Mouse (Mus musculus) thymus, adult 2 months (tissue): ENCODE measurements around the gene Gm5591. TPM values are rescaled to one million over a fixed set of nuclear protein-coding genes. Genes with fewer than 3 reads are reported as not detected.
"Not testable (repeated sequence)": the region's sequence is repeated elsewhere in the genome, so short reads cannot be mapped to it uniquely, and the experiment has no call there.

ENCODE experiments used
- DNase-seq: peaks from one replicate; pipeline ENCODE4 v3.0.0; 2021
- H3K27ac ChIP-seq: fragments of 200-500 bp; 2 replicates; pipeline ENCODE4 v1.5.1; 2012; ENCODE audit warnings: low read length, control low read depth; ENCODE audit not compliant: control insufficient read depth, insufficient read depth
- H3K27me3 ChIP-seq: fragments of 200-500 bp; 2 replicates; pipeline ENCODE4 v1.6.1; 2012; ENCODE audit warnings: mild to moderate bottlenecking, low read length, moderate library complexity, mixed read lengths; ENCODE audit not compliant: control insufficient read depth, insufficient read depth
- H3K36me3 ChIP-seq: fragments of 200-500 bp; 2 replicates; pipeline ENCODE4 v1.6.1; 2012; ENCODE audit warnings: mild to moderate bottlenecking, low read length, moderate library complexity; ENCODE audit not compliant: control insufficient read depth, insufficient read depth
- H3K4me1 ChIP-seq: fragments of 200-500 bp; replicated peaks from 2 replicates; pipeline ENCODE4 v1.6.1; 2012; ENCODE audit warnings: low read length; ENCODE audit not compliant: control insufficient read depth, insufficient read depth
- H3K4me3 ChIP-seq: fragments of 200-500 bp; 2 replicates; pipeline ENCODE4 v1.5.1; 2012; ENCODE audit warnings: mild to moderate bottlenecking, low read length, control low read depth, moderate library complexity; ENCODE audit not compliant: control insufficient read depth, insufficient read depth
- WGBS: fragments of 180-500 bp; shearing (Covaris S2); methylation state at CpG from one replicate; pipeline ENCODE4 v1.1.7; 2018; 5-methylcytosine and 5-hydroxymethylcytosine counted together
- polyA plus RNA-seq: library from polyadenylated mRNA; depleted of rRNA; stranded (reverse); fragments of >200 nt; gene quantifications from 2 replicates; pipeline ENCODE4 v1.2.3, GENCODE M21; 2012; rRNA removed

Gm5591 gene
- polyA plus RNA-seq = 0.03 TPM in 1 of 2 replicates, not detected in the other

GRCm38 (mm10) chr7:38528093-38528492 is at the start of gene Gm5591:
Gene Gm5591 (minus strand): TSS chr7:38528193.
- H3K27me3 ChIP-seq, H3K4me3 ChIP-seq, H3K36me3 ChIP-seq, H3K27ac ChIP-seq, DNase-seq, H3K4me1 ChIP-seq: not testable (repeated sequence)
- WGBS = 78% methylated on average over 2 of the region's 2 CpGs

- DNase-seq, H3K4me1 ChIP-seq, H3K4me3 ChIP-seq, H3K27me3 ChIP-seq, H3K36me3 ChIP-seq, H3K27ac ChIP-seq: not testable (repeated sequence)
- 88% methylated on average over 1 of the region's 1 CpGs for WGBS
Measured at GRCm38 (mm10) chr7:38488468-38488867, 39.5 kb downstream of the Gm5591 start.
